Mouse (Mus musculus) ES-E14 (cell line): ENCODE data around the gene Gm11034.

Experiments used
- HCFC1 ChIP-seq: IDR thresholded peaks from 2 replicates; pipeline ENCODE4 v1.6.1; 2012; ENCODE audit warnings: low read length, inconsistent platforms, borderline replicate concordance; ENCODE audit not compliant: insufficient read depth
- MAFK ChIP-seq: IDR thresholded peaks from 2 replicates; pipeline ENCODE4 v1.6.1; 2014; ENCODE audit warnings: mild to moderate bottlenecking, low read depth, low read length, inconsistent platforms; ENCODE audit not compliant: insufficient read depth
- ZNF384 ChIP-seq: IDR thresholded peaks from 2 replicates; pipeline ENCODE4 v1.6.1; 2012; ENCODE audit warnings: low read depth, low read length, inconsistent platforms

GRCm38 (mm10) chr8:72187793-72188331 is 25.6 kb downstream of the Gm11034 start:
- no peak for TF ChIP-seq HCFC1
- no peak for TF ChIP-seq ZNF384
- TF ChIP-seq MAFK = peak; percentile 77
